Mouse (Mus musculus): ENCODE measurements around the gene Ing3. TPM values are rescaled to one million over a fixed set of nuclear protein-coding genes. Genes with fewer than 3 reads are reported as not detected.

Ing3 gene
- total RNA-seq, 2 experiments from 2014 or later = 28.2 to 28.8 TPM

- Histone ChIP-seq H3K27ac (no peak overlapping the region), H3K4me3 (no peak overlapping the region)
- no peak for TF ChIP-seq CTCF (conservative IDR thresholded peaks at IDR 0.05)
- DNase-seq (ENCODE audit: low spot score in 2 of 2) = no peak
Measured at GRCm38 (mm10) chr6:22017631-22018030, 68.3 kb downstream of the Ing3 start.

GRCm38 (mm10) chr6:22018768-22019445, 69.5 kb downstream of the Ing3 start:
- DNase-seq (ENCODE audit: low spot score in 2 of 2) = no peak
- Histone ChIP-seq H3K4me3 (no peak overlapping the region), H3K27ac (no peak overlapping the region)
- no peak for TF ChIP-seq CTCF (conservative IDR thresholded peaks at IDR 0.05)

GRCm38 (mm10) chr6:22019637-22020036, 70.3 kb downstream of the Ing3 start:
- no peak overlapping the region for H3K27ac ChIP-seq
- DNase-seq (ENCODE audit: low spot score in 2 of 2) = no peak
- no peak overlapping the region for H3K4me3 ChIP-seq
- no peak for TF ChIP-seq CTCF (conservative IDR thresholded peaks at IDR 0.05)

- no peak overlapping the region for H3K4me3 ChIP-seq
- no peak for DNase-seq (ENCODE audit: low spot score in 2 of 2)
- no peak for TF ChIP-seq CTCF (conservative IDR thresholded peaks at IDR 0.05)
Measured at GRCm38 (mm10) chr6:22020696-22021095, 71.3 kb downstream of the Ing3 start.

GRCm38 (mm10) chr6:22021315-22021714, 71.9 kb downstream of the Ing3 start:
- no peak overlapping the region for H3K4me3 ChIP-seq
- no peak for DNase-seq (ENCODE audit: low spot score in 2 of 2)
- H3K27ac ChIP-seq = no peak overlapping the region
- no peak for TF ChIP-seq CTCF (conservative IDR thresholded peaks at IDR 0.05)

More at GRCm38 (mm10) chr6:22020696-22021095, 71.3 kb downstream of the Ing3 start:
- no peak overlapping the region for H3K27ac ChIP-seq

- no peak overlapping the region for H3K4me3 ChIP-seq
- TF ChIP-seq CTCF (conservative IDR thresholded peaks at IDR 0.05) = no peak
- no peak for DNase-seq (ENCODE audit: low spot score in 2 of 2)
- H3K27ac ChIP-seq = no peak overlapping the region
Measured at GRCm38 (mm10) chr6:22024168-22024567, 74.8 kb downstream of the Ing3 start.

Other genes with a start within 250 kb of the Ing3 start
- gene Tspan12, start 97.1 kb upstream of the Ing3 start, total RNA-seq (2021) = 10 to 100 TPM; 27.8 to 29.2 TPM
- gene Cped1, start 36.3 kb downstream of the Ing3 start, total RNA-seq (2021) = 1 to 10 TPM; 2.5 to 3.5 TPM

All from layer of hippocampus, adult 2 months (tissue).